Mouse (Mus musculus) liver, embryonic 12.5 days (tissue): ENCODE measurements around the gene Gsdme. TPM values are rescaled to one million over a fixed set of nuclear protein-coding genes. Genes with fewer than 3 reads are reported as not detected.

Experiments
- ATAC-seq: fragments of 200-750 bp; cut with Nextera tagmentation; 2 replicates; pipeline ENCODE4 v1.8.0; 2017; ENCODE audit warnings: moderate number of reproducible peaks, mild to moderate bottlenecking, moderate library complexity
- H3K27ac ChIP-seq: fragments of 300-500 bp; sonication (generic); 2 replicates; pipeline ENCODE4 v1.5.1; 2016; ENCODE audit warnings: mild to moderate bottlenecking
- H3K27me3 ChIP-seq: fragments of 300-500 bp; sonication (generic); replicated peaks from 2 replicates; pipeline ENCODE4 v1.6.1; 2016; ENCODE audit warnings: mild to moderate bottlenecking, moderate library complexity
- H3K36me3 ChIP-seq: fragments of 300-500 bp; sonication (generic); 2 replicates; pipeline ENCODE4 v1.6.1; 2016; ENCODE audit warnings: mild to moderate bottlenecking, moderate library complexity
- H3K4me1 ChIP-seq: fragments of 300-500 bp; sonication (generic); 2 replicates; pipeline ENCODE4 v1.6.1; 2016
- H3K4me2 ChIP-seq: fragments of 300-500 bp; sonication (generic); 2 replicates; pipeline ENCODE4 v1.6.1; 2016; ENCODE audit warnings: mild to moderate bottlenecking, moderate library complexity
- H3K4me3 ChIP-seq: fragments of 300-500 bp; sonication (generic); 2 replicates; pipeline ENCODE4 v1.5.1; 2016; ENCODE audit warnings: mild to moderate bottlenecking, moderate library complexity
- H3K9ac ChIP-seq: fragments of 300-500 bp; sonication (generic); 2 replicates; pipeline ENCODE4 v1.6.1; 2016; ENCODE audit warnings: mild to moderate bottlenecking, moderate library complexity
- H3K9me3 ChIP-seq: fragments of 300-500 bp; sonication (generic); replicated peaks from 2 replicates; pipeline ENCODE4 v1.6.1; 2016; ENCODE audit warnings: mild to moderate bottlenecking, moderate library complexity
- WGBS: fragments of 180-500 bp; shearing (Covaris S2); methylation state at CpG from one replicate; pipeline ENCODE4 v1.1.7; 2016; ENCODE audit not compliant: insufficient replicate concordance; 5-methylcytosine and 5-hydroxymethylcytosine counted together
- polyA plus RNA-seq: library from polyadenylated mRNA; unstranded; fragments of >200 nt; fragmentation: Nextera tagmentation; extraction: Ambion mirVana; gene quantifications from 2 replicates; pipeline ENCODE4 v1.2.1, GENCODE M21; 2016

Gsdme gene
- polyA plus RNA-seq, 1 experiment from 2014 or later = 18.7 TPM

- Histone ChIP-seq H3K36me3 (no peaks in the 10 kb centered on the region), H3K9me3 (no peaks in the 10 kb centered on the region), H3K27ac (no peak overlapping the region), H3K27me3 (no peaks in the 10 kb centered on the region), H3K4me3 (no peak overlapping the region), H3K4me2 (no peak overlapping the region), H3K4me1 (no peaks in the 10 kb centered on the region), H3K9ac (no peak overlapping the region)
- no peak for ATAC-seq
- WGBS = 78% methylated on average over 7 of the region's 7 CpGs
Measured at GRCm38 (mm10) chr6:50279642-50280041, 16.0 kb upstream of the Gsdme start.

GRCm38 (mm10) chr6:50273947-50274346 is 10.3 kb upstream of the Gsdme start:
- Histone ChIP-seq H3K9ac (no peak overlapping the region), H3K27ac (no peak overlapping the region), H3K36me3 (no peaks in the 10 kb centered on the region), H3K4me1 (no peaks in the 10 kb centered on the region), H3K4me2 (no peak overlapping the region), H3K4me3 (no peak overlapping the region), H3K27me3 (no peaks in the 10 kb centered on the region), H3K9me3 (no peaks in the 10 kb centered on the region)
- no peak for ATAC-seq
- WGBS = 70% methylated on average over 4 of the region's 4 CpGs

GRCm38 (mm10) chr6:50273416-50273815 is 9.8 kb upstream of the Gsdme start:
- Histone ChIP-seq H3K9me3 (no peaks in the 10 kb centered on the region), H3K27ac (no peak overlapping the region), H3K4me2 (no peak overlapping the region), H3K9ac (no peak overlapping the region), H3K36me3 (no peaks in the 10 kb centered on the region), H3K27me3 (no peaks in the 10 kb centered on the region), H3K4me1 (no peaks in the 10 kb centered on the region), H3K4me3 (no peak overlapping the region)
- WGBS = 54% methylated on average over 1 of the region's 1 CpGs
- no peak for ATAC-seq

GRCm38 (mm10) chr6:50262310-50262709 is 1.4 kb downstream of the Gsdme start:
- H3K9ac ChIP-seq = no peak overlapping the region
- H3K9me3 ChIP-seq = no peaks in the 10 kb centered on the region
- H3K27ac ChIP-seq = no peak overlapping the region
- peak overlapping the region; percentile 59 for H3K4me2 ChIP-seq
- no peak for ATAC-seq
- WGBS = 30% methylated on average over 7 of the region's 7 CpGs
- H3K27me3 ChIP-seq = peaks cover 29% of the 10 kb centered on the region
- H3K36me3 ChIP-seq = no peaks in the 10 kb centered on the region
- H3K4me3 ChIP-seq = peak overlapping the region; percentile 49
- peaks cover 7% of the 10 kb centered on the region; the same call in 1 of the 2 replicates for H3K4me1 ChIP-seq

GRCm38 (mm10) chr6:50261922-50262261 is 1.8 kb downstream of the Gsdme start:
- Histone ChIP-seq H3K27me3 (peaks cover 29% of the 10 kb centered on the region), H3K9ac (0 out of 2 replicates have a peak overlapping the region, but pooled peaks have one; percentile 8), H3K4me1 (peaks cover 7% of the 10 kb centered on the region; the same call in 1 of the 2 replicates), H3K4me3 (peak overlapping the region; percentile 49), H3K27ac (no peak overlapping the region), H3K4me2 (peak overlapping the region; percentile 59), H3K36me3 (no peaks in the 10 kb centered on the region), H3K9me3 (no peaks in the 10 kb centered on the region)
- no peak for ATAC-seq
- 0% methylated on average over 6 of the region's 6 CpGs for WGBS

GRCm38 (mm10) chr6:50261201-50261921 is 2.3 kb downstream of the Gsdme start:
- Histone ChIP-seq H3K9ac (peak overlapping the region; percentile 8; the same call in 1 of the 2 replicates), H3K36me3 (no peaks in the 10 kb centered on the region), H3K4me3 (peak overlapping the region; percentile 49), H3K27ac (no peak overlapping the region), H3K4me2 (peak overlapping the region; percentile 59), H3K27me3 (peaks cover 29% of the 10 kb centered on the region), H3K4me1 (peaks cover 7% of the 10 kb centered on the region; the same call in 1 of the 2 replicates), H3K9me3 (no peaks in the 10 kb centered on the region)
- 5% methylated on average over 35 of the region's 35 CpGs for WGBS
- peak; percentile 62 for ATAC-seq

- Histone ChIP-seq H3K4me1 (no peaks in the 10 kb centered on the region), H3K27ac (no peak overlapping the region), H3K9me3 (no peaks in the 10 kb centered on the region), H3K4me3 (no peak overlapping the region), H3K9ac (no peak overlapping the region), H3K36me3 (no peaks in the 10 kb centered on the region), H3K4me2 (no peak overlapping the region), H3K27me3 (peaks cover 6% of the 10 kb centered on the region; the same call in 1 of the 2 replicates)
- 51% methylated on average over 5 of the region's 5 CpGs for WGBS
- no peak for ATAC-seq
Measured at GRCm38 (mm10) chr6:50255356-50255755, 8.3 kb downstream of the Gsdme start.

GRCm38 (mm10) chr6:50254723-50255184 is 8.9 kb downstream of the Gsdme start:
- Histone ChIP-seq H3K27ac (no peak overlapping the region), H3K4me2 (peak overlapping the region; percentile 12; the same call in 1 of the 2 replicates), H3K4me1 (no peaks in the 10 kb centered on the region), H3K9me3 (no peaks in the 10 kb centered on the region), H3K36me3 (no peaks in the 10 kb centered on the region), H3K9ac (no peak overlapping the region), H3K27me3 (peaks cover under 1% of the 10 kb centered on the region; the same call in 1 of the 2 replicates), H3K4me3 (no peak overlapping the region)
- no peak for ATAC-seq
- 19% methylated on average over 10 of the region's 10 CpGs for WGBS

GRCm38 (mm10) chr6:50252690-50253089 is 11.0 kb downstream of the Gsdme start:
- 14% methylated on average over 5 of the region's 5 CpGs for WGBS
- H3K36me3 ChIP-seq = no peaks in the 10 kb centered on the region
- no peak overlapping the region for H3K4me2 ChIP-seq
- H3K4me1 ChIP-seq = no peaks in the 10 kb centered on the region
- no peaks in the 10 kb centered on the region for H3K9me3 ChIP-seq
- H3K27me3 ChIP-seq = no peaks in the 10 kb centered on the region
- no peak overlapping the region for H3K4me3 ChIP-seq
- no peak for ATAC-seq
- no peak overlapping the region for H3K27ac ChIP-seq
- no peak overlapping the region for H3K9ac ChIP-seq

- no peaks in the 10 kb centered on the region for H3K4me1 ChIP-seq
- no peak for ATAC-seq
- H3K36me3 ChIP-seq = no peaks in the 10 kb centered on the region
- 43% methylated on average over 4 of the region's 4 CpGs for WGBS
- H3K27ac ChIP-seq = no peak overlapping the region
- no peak overlapping the region for H3K9ac ChIP-seq
- H3K4me2 ChIP-seq = no peak overlapping the region
- no peak overlapping the region for H3K4me3 ChIP-seq
- H3K9me3 ChIP-seq = no peaks in the 10 kb centered on the region
- H3K27me3 ChIP-seq = no peaks in the 10 kb centered on the region
Measured at GRCm38 (mm10) chr6:50247791-50248190, 15.9 kb downstream of the Gsdme start.

- H3K9ac ChIP-seq = no peak overlapping the region
- no peak overlapping the region for H3K27ac ChIP-seq
- WGBS = 27% methylated on average over 2 of the region's 2 CpGs
- no peaks in the 10 kb centered on the region for H3K27me3 ChIP-seq
- no peaks in the 10 kb centered on the region for H3K4me1 ChIP-seq
- H3K9me3 ChIP-seq = no peaks in the 10 kb centered on the region
- H3K4me3 ChIP-seq = no peak overlapping the region
- no peak overlapping the region for H3K4me2 ChIP-seq
- no peaks in the 10 kb centered on the region for H3K36me3 ChIP-seq
- no peak for ATAC-seq
Measured at GRCm38 (mm10) chr6:50247356-50247755, 16.3 kb downstream of the Gsdme start.

GRCm38 (mm10) chr6:50244967-50245366 is 18.7 kb downstream of the Gsdme start:
- no peaks in the 10 kb centered on the region for H3K36me3 ChIP-seq
- no peaks in the 10 kb centered on the region for H3K9me3 ChIP-seq
- H3K9ac ChIP-seq = no peak overlapping the region
- no peak overlapping the region for H3K4me2 ChIP-seq
- no peak overlapping the region for H3K4me3 ChIP-seq
- no peak for ATAC-seq
- no peaks in the 10 kb centered on the region for H3K27me3 ChIP-seq
- 44% methylated on average over 4 of the region's 4 CpGs for WGBS
- no peak overlapping the region for H3K27ac ChIP-seq
- peaks cover 15% of the 10 kb centered on the region for H3K4me1 ChIP-seq
